Mouse (Mus musculus): ENCODE data around the gene Med12l.

- TF ChIP-seq CTCF (IDR thresholded peaks at IDR 0.05; ENCODE audit: insufficient read depth, low read length) (no peak), POLR2A (IDR thresholded peaks at IDR 0.05; ENCODE audit: borderline replicate concordance, extremely low read depth, low read depth, low read length) (no peak)
These were observed 219.8 kb downstream of the Med12l start for GRCm38 (mm10) chr3:59225411-59225810.

All from lung, adult 2 months (tissue).